Mouse (Mus musculus) bone marrow macrophage, adult 2 months (primary cell): ENCODE measurements around the gene H2afz. TPM values are rescaled to one million over a fixed set of nuclear protein-coding genes. Genes with fewer than 3 reads are reported as not detected.

Source experiments
- H3K27ac ChIP-seq: 2 replicates; pipeline ENCODE4 v1.5.1; 2012; ENCODE audit warnings: low read depth, low read length; ENCODE audit not compliant: insufficient read depth
- H3K4me1 ChIP-seq: 2 replicates; pipeline ENCODE4 v1.6.1; 2012; ENCODE audit warnings: low read length; ENCODE audit not compliant: control insufficient read depth, insufficient read depth
- H3K4me3 ChIP-seq: 2 replicates; pipeline ENCODE4 v1.5.1; 2012; ENCODE audit warnings: mild to moderate bottlenecking, low read length, moderate library complexity; ENCODE audit not compliant: insufficient read depth
- CTCF ChIP-seq: IDR thresholded peaks from 2 replicates; pipeline ENCODE4 v1.5.1; 2012; ENCODE audit warnings: low read depth, mild to moderate bottlenecking, low read length, moderate library complexity
- POLR2A ChIP-seq: IDR thresholded peaks from 2 replicates; pipeline ENCODE4 v1.6.1; 2012; ENCODE audit warnings: mild to moderate bottlenecking, low read depth, low read length, borderline replicate concordance
- polyA plus RNA-seq: library from polyadenylated mRNA; stranded (reverse); fragments of >200 nt; gene quantifications from 2 replicates; pipeline ENCODE4 v1.2.4, GENCODE M21; 2012; ENCODE audit not compliant: missing spikeins, insufficient read depth, insufficient read length

The H2afz gene
- polyA plus RNA-seq, 1 experiment: 619 TPM

DNA sequence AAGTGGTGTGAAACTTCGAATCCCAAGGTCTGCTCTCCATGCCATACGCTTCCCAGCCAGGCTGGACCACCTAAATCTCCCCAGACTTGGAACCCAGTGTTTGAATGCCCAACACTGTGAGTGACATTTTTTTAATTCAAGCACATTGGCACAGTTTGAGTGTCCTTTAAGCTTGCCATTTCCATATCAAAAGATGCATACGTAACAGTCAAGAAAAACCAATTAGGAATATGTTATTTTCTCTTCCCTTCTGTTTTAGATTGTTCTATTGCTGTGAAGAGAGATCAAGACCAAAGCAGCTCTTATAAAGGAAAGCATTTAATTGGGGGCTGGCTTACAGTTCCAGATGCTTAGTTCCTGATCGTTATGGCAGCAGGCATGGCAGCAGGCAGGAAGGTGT is 2.9 kb upstream of the H2afz start:
- no peak overlapping the region for H3K4me3 ChIP-seq
- no peak overlapping the region for H3K27ac ChIP-seq
- no peaks in the 10 kb centered on the region for H3K4me1 ChIP-seq
- TF ChIP-seq POLR2A: no peak
- no peak for TF ChIP-seq CTCF

DNA sequence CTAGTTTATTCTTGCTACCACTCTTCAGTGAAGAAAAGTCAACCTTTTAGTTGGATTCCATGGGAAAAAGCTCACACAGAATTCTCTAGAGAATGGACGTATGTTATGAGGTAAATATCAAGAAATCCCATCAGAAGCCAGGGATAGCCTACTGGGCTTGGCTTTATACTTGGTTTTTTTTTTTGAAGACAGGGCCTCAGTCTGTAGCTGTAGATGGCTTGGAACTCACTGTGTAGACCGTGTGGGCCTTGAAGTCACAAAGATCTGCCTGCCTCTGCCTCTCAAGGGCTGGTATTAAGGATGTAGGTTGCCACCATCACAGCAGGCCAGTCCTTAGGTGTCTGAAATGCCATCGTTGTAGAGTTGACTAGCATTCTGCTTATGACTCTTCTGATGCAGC is 1.7 kb upstream of the H2afz start:
- no peak for TF ChIP-seq CTCF
- TF ChIP-seq POLR2A: no peak
- Histone ChIP-seq H3K4me1 (no peaks in the 10 kb centered on the region), H3K27ac (no peak overlapping the region), H3K4me3 (no peak overlapping the region)

DNA sequence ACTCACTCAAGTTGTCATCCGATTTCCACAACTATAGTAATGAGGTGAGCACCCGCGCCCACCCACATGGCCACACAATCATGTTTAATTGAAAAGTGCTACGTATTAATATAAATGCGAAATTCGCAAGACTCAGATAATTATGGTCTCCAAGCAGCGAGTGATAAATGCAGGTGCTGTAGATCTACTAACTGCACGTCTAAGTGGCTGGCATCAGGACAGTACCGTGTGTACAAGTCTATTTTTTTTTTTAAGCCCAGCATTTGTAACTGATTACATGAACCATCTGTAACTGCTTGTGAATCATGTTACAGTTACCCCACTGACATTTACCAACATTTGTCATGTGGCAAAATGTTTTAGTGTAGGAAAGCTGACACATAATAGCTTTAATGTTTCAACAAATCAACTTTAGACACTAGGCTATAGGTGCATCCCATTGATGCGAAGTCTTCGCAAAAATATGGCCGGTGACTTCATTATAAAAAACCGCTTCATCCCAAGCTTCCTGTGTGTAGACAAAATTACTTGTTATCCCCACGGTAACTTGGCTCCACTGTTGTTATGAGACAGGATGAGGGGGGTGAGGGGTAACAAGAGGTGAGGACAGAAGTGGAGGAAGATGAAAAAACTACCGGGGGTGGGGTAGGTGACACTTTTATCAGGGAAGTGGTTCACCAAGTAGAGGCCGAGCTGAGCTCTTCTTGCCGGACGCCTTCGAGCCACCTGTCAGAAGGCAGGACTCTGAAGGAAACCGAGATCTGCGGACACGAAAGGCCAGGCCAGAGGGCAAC is 760 bp upstream of the H2afz start:
- TF ChIP-seq CTCF (no peak), POLR2A (no peak)
- H3K27ac ChIP-seq: peak overlapping the region; percentile 92
- H3K4me3 ChIP-seq: peak overlapping the region; percentile 80
- no peaks in the 10 kb centered on the region for H3K4me1 ChIP-seq

DNA sequence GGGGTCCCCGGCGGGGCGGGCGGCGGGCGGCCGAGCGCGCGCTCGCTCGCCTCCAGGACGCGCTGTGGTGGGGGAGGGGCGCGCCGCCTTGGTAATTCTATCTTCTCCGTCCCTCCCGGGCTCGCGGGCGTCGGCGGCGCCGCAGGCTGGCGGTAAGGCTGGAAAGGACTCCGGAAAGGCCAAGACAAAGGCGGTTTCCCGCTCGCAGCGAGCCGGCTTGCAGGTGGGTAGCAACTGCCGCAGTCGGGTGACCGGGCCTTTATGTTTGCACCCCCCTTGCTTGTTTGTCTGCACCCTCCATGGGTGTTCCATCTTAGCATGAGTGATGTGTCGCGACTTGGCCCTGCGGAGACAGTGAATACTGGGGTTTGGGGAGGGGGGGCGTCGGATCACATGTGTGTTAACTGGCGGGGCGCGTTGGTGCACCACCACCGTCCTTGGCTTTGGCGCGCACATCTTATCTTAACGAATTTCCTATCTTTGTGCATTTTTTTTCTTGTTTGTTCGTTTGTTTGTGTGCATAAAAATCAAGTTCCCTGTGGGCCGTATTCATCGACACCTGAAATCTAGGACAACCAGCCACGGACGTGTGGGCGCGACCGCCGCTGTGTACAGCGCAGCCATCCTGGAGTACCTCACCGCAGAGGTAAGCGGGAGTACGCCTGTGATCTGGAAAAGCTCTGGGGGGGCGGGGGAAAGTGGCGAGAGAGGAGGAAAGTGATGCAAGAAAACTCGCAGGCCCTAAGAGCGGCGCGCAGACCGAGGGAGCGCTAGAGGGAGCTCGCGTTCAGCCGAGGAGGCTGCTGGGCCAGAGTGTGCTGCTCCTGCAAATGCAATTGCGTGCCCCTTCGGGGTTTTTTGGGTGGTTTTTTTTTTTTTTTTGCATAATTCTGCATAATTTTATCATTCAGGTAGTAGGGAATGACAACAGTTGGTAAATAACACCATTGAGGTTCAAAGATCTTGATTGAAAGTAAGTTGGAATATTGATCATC is 998 bp downstream of the H2afz start:
- peaks cover 9% of the 10 kb centered on the region for H3K4me1 ChIP-seq
- TF ChIP-seq POLR2A (no peak), CTCF (peak; percentile 49)
- H3K27ac ChIP-seq: peak overlapping the region; percentile 74
- peak overlapping the region; percentile 90 for H3K4me3 ChIP-seq

DNA sequence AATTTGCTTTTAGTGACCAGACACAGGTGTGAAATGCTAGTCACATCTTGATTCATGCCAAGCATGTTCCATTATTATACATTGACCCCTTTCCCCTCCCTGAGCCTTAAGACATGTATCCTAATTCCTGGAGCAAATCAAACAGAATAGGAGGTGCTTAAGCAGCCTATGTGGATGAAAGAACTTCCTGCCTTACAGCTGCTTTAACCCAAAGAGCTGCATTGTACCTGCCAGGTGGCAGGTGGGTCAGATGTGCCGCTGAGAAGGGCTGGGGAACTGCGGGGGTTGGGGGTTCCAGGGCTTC is 2.8 kb downstream of the H2afz start:
- TF ChIP-seq CTCF (no peak), POLR2A (no peak)
- Histone ChIP-seq H3K4me3 (peak overlapping the region; percentile 90), H3K4me1 (peaks cover 22% of the 10 kb centered on the region), H3K27ac (peak overlapping the region; percentile 96)

DNA sequence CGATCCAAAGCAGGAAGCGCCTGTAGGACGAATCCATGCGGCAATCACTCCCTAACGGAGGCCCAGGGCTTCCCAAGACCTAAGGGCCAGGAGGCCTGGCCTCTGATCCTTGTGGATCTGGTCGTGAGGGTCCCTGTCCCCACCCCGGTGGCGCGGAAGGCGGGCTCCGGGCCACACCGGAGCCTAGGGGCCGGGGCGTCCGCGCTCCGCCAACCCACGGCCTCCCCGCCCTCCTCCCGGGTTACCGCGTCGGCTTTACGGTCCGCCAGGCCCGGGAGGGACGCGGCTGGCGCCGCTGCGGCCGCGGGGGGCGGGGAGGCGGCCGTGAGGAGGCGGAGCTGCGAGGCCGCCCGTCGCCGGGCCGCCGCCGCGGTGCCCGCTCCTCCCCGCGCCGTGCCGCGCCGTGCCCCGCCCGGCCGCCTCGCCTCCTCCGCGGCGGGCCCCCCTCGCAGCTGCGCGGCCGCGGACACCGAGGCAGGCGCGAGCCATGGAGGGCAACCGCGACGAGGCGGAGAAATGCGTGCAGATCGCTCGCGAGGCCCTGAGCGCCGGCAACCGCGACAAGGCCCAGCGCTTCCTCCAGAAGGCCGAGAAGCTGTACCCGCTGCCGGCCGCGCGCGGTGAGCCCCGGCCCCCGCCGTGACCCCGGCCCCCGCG is 3.3 kb downstream of the H2afz start, which contains the start of gene Dnajb14:
Gene Dnajb14, plus strand, starts transcription at position 239 of the 657 bp plus-strand sequence.
- Histone ChIP-seq H3K4me3 (peak within 1 kb of the TSS; percentile 90), H3K4me1 (peaks cover 22% of the 10 kb centered on the region), H3K27ac (peak within 1 kb of the TSS; percentile 96)
- no peak for TF ChIP-seq CTCF
- TF ChIP-seq POLR2A: no peak

DNA sequence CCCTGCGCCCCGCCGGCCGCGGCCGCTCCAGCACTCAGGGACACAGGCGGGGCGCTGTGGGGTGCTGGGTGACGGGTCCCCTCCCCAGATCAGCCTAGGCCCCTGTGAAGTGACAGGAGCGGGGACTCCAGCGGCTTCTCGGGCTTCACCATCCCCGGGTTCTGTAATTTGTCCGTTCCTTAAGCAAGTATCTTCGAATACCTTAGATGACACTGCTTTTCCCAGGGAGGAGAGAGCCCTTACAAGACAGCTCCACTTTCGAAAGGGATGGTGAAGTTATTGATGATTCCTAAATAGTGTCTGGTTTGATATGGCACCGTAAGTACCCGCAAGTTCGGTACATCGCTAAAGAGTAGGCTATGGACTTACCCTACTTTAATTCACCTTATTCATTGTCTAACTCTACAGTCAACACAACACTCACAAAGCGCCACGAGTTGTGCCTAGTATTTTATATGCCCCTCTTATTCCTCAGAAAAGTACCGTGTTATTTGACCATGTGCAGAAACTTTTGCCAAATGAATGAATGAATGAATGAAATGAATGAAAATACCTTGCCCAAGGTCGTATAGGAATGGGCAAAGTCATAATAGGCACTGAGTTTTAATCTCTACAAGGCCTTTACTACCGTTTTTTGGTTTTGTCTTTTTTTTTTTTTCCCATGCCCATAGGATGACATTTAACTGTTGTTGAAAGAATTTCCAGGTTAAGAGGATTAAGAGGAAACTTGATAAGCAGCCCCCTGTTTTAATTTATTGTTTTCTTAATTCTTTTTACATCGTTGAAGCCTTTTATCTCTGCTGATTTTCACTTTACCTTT is 4.0 kb downstream of the H2afz start:
- TF ChIP-seq POLR2A (no peak), CTCF (no peak)
- H3K4me3 ChIP-seq: peak overlapping the region; percentile 90
- H3K27ac ChIP-seq: peak overlapping the region; percentile 96
- H3K4me1 ChIP-seq: peaks cover 23% of the 10 kb centered on the region

DNA sequence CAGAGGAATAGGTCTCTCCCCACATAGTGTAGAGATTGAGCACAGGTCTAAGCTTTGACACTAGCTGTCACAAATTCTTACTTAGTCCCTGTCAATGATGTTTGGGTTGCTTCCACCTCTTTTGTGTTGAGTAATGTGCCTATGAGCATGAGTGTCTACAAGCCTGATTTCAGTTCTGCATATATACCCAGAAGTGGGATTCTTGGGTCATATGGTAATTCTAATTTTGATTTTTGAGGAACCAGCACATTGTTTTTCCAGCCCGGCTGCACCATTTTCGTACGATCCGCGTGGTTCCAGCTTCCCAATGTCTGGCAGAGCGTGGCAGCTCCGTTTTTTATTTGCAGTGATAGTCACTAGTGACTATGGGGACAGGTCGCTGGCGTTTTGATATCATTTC is 5.1 kb downstream of the H2afz start:
- peak overlapping the region; percentile 94 for H3K27ac ChIP-seq
- H3K4me3 ChIP-seq: peak overlapping the region; percentile 38
- no peak for TF ChIP-seq POLR2A
- TF ChIP-seq CTCF: no peak
- peaks cover 23% of the 10 kb centered on the region for H3K4me1 ChIP-seq

DNA sequence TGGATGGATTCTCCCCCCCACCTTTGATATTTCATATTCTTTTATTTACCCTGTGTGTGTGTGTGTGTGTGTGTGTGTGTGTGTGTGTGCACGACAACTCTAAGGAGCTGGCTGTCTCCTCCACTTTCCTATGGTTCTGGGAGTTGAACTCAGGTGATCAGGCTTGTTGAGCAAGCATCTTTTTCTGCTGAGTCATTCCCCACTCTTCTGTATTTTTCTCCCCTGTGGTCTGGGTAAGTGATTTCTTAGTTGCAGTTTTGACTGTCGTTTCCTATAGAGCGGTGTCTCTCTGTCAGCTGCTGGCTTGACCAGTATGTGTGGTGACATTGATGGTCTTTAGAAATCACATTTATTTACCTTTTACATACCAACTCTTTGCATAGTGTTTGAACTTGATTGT is 15.0 kb downstream of the H2afz start:
- Histone ChIP-seq H3K27ac (peak overlapping the region; percentile 91), H3K4me3 (no peak overlapping the region), H3K4me1 (peaks cover 16% of the 10 kb centered on the region)
- TF ChIP-seq CTCF: no peak
- TF ChIP-seq POLR2A: no peak
